Mouse (Mus musculus): ENCODE results near the gene Polr2h.
A peak's percentile ranks its signal among the peaks of the same experiment; 100 is the strongest.

The Polr2h gene

DNA sequence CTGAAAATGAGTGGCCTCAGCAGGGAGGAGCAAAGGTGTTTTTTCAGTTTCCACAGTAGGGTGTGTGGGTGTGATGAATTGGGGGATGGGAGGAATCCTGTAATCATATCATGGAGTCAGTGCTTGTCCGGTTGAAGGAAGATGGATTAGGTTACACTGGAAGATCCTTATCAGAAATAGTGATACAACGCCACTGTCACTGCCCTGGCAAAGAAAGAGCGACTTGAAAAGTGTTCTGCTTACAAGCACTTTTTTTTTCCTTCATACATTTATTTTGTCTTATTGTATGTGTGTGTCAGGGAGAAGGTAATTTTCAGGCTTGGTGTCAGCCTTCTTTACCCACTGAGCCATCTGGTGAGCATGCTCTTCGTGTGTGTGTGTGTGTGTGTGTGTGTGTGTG is 5.3 kb downstream of the Polr2h start:
- no peak for DNase-seq (ENCODE audit: low read depth)

GRCm38 (mm10) chr16:20723247-20723646 is 5.8 kb downstream of the Polr2h start:
- DNase-seq (ENCODE audit: low read depth): no peak

DNA sequence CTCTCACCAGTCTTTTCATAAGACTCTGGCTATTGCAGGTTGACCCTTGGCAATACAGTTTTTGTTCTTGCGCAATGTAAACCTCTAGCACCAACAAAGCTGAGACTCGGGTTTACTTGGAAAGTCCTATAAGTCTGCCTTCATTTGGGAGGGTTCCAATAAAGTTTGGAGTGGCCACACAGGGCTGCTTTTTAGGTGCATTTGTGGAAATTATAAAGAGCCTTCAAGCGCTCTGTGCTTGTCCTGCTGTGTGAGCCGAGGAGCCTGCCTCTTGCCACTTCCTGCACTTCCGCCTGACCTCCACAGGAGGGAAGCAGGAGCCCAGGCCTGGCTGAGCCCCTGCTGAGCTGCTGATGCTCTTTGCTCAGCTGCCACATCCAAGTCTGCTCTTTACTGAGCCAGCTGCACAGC is 6.9 kb downstream of the Polr2h start:
- DNase-seq (ENCODE audit: low read depth): peak; percentile 36

DNA sequence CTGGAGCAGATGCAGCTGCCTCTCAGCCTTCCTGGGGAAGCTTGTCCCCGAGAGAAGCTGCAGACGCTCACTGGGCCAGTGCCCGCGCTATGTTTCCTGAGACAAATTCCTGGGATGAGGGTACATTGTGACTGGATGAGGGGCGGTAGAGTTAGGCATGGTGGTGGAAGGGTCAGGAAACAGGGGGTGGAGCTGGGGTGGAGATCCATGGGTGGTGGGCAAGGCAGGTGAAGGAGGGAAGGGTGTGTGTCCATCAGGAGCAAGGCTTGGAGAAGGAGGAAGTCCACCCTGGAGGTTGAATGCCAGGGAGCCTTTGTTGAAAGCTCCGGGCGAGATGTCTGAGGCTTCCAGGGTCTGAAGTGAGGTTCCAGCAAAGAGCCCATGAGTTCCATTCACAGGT is 7.9 kb downstream of the Polr2h start:
- no peak for DNase-seq (ENCODE audit: low read depth)

DNA sequence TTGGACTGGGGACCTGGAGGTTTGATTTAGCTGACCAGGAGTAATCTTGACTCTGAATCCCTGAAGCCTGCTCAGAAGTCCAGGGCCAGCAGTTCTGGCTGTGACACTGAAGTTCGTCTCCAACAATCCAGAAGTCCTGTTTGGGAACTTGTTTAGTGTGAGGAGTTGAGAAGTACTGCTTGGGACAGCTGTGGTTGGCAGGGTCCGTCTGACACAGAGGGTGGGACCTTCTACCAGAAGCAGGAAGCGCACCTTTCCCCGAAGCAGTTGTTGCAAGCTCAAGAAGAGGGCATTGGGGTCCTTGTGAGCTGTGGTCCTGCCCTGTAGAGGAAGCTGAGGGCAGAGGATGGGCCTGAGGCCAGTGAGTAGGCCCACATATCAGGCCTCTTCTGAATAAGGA is 8.3 kb downstream of the Polr2h start:
- DNase-seq (ENCODE audit: low read depth): no peak

GRCm38 (mm10) chr16:20726384-20726783 is 8.9 kb downstream of the Polr2h start:
- DNase-seq (ENCODE audit: low read depth): no peak

DNA sequence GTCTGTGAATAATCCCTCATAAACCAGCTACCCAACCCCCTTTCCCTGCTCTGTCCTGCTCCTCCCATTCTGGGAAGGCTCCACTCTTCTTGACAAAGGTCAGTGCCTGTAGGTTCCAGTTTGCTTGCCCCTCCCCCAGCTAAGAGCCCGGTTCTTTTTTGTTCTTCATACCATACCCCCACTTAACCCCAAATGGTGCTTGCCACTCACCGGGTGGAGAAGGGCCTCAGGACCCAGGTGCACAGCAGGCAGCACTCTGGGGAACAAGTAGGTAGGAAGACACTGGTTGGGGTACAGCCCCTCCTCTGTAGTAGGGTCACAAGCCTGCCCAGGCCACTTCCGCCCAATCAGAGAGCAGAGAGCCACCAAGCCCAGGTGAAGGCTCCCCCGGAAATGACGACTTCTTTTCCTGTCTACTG is 12.8 kb downstream of the Polr2h start:
- DNase-seq (ENCODE audit: low read depth): no peak

- DNase-seq (ENCODE audit: low read depth): no peak
Measured at GRCm38 (mm10) chr16:20731688-20732087, 14.2 kb downstream of the Polr2h start.

GRCm38 (mm10) chr16:20732251-20732924 is 14.9 kb downstream of the Polr2h start:
- no peak for DNase-seq (ENCODE audit: low read depth)

GRCm38 (mm10) chr16:20732925-20733730 is 15.7 kb downstream of the Polr2h start, which contains the start of gene Chrd:
TSS of gene Chrd (plus strand) at chr16:20733127.
- DNase-seq (ENCODE audit: low read depth): no peak

DNA sequence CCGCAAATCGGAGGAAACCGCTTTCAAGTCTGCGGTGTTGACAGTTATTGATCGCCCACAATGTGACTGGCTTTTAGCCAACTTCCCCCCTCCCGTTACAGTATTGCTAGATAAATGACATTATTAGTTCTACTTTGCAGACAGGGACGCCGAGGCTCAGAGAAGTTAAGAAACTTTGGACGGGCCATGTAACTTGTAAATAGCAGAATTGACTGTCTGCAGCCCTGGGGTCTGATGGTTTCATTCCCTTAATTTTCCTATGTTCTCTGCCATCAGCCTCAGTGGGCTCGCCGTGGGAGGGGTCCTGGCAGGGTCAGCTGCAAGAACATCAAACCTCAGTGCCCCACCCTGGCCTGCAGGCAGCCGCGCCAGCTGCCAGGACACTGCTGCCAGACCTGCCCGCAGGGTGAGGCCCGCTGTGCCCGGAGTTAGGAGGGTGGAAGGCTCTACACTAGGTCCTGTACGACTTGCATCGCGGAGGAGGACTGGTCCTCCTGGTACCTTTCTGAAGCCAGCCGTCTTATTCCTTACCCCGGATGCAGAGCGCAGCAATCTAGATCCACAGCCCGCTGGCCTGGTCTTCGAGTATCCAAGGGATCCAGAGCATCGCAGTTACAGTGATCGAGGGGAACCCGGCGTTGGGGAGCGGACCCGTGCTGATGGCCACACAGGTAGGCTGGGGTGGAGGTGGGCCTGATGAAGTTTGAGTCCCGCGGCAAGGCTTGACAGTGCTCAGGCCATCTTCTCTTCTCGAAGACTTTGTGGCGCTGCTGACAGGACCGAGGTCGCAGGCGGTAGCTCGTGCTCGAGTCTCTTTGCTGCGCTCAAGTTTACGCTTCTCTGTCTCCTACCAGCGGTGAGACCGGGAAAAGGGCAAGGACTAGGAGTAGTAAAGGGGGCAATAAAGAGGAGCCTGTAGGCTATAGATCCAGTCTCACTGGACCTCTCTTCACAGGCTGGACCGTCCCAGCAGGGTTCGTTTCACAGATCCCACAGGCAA is 16.6 kb downstream of the Polr2h start, which contains the start of gene Thpo:
Gene Thpo (minus strand): TSS at position 781 of the 1,000 bp plus-strand sequence.
- no peak for DNase-seq (ENCODE audit: low read depth)

GRCm38 (mm10) chr16:20735651-20736050 is 18.2 kb downstream of the Polr2h start:
- DNase-seq (ENCODE audit: low read depth): no peak

DNA sequence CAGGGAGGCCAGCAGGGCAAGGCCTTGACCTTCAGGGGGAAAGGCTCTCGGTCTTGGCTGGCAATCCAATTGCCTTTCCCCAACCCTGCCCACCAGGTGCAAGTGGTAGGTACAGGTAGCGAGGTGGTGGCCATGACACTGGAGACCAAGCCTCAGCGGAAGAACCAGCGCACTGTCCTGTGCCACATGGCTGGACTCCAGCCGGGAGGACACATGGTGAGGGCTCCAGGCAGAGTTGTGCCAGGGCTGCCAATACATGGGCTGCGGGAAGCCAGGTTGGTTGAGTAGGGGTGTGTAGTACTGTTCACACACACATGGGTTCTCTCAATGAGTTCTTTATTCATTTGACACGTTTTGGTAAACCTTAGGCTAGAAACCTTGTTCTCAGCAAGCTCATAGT is 18.7 kb downstream of the Polr2h start:
- no peak for DNase-seq (ENCODE audit: low read depth)

GRCm38 (mm10) chr16:20736823-20737222 is 19.4 kb downstream of the Polr2h start:
- DNase-seq (ENCODE audit: low read depth): no peak

- no peak for DNase-seq (ENCODE audit: low read depth)
Measured at GRCm38 (mm10) chr16:20739845-20740244, 22.4 kb downstream of the Polr2h start.

- no peak for DNase-seq (ENCODE audit: low read depth)
Measured at GRCm38 (mm10) chr16:20746641-20747040, 29.2 kb downstream of the Polr2h start.

DNA sequence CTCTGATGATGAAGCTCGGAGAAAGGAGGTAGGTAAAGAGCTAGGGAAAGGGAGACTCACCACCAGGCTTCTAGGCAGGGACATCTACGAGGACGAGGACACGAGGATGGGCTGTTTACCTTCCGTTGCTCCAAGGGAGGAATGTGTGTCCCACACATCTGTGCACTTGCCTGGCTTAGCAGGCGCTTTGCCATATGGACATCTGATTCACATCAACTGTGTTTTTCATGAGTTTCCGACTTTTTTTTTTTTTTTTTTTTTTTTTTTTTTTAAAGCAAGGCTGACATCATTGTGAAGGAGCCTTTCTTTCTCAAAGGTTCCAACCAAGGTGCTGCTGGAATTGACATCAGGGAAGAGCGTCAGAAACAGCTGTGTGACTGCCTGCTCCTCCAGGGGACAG is 33.1 kb downstream of the Polr2h start:
- no peak for DNase-seq (ENCODE audit: low read depth)

GRCm38 (mm10) chr16:20756052-20756451 is 38.6 kb downstream of the Polr2h start:
- DNase-seq (ENCODE audit: low read depth): no peak

- DNase-seq (ENCODE audit: low read depth): no peak
Measured at GRCm38 (mm10) chr16:20757385-20757784, 39.9 kb downstream of the Polr2h start.

DNA sequence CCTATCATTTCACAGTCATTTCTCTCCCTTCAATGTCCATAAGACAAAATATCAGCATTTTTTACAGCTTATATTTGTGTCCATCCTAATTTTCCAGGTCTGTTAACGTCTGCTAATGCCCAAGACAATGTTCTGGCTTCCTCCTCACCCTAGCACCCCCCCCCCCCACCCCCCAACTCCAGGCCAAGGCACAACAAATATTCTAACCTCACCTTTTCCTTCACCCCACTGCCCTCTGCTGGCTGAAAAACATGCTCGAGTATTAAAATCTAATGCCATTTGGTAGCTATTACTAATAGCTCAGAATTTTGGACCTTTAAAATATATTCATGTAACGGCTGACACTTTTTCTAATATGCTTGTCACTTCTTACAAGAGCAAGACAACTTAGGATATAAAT is 44.2 kb downstream of the Polr2h start:
- DNase-seq (ENCODE audit: low read depth): peak; percentile 60

DNA sequence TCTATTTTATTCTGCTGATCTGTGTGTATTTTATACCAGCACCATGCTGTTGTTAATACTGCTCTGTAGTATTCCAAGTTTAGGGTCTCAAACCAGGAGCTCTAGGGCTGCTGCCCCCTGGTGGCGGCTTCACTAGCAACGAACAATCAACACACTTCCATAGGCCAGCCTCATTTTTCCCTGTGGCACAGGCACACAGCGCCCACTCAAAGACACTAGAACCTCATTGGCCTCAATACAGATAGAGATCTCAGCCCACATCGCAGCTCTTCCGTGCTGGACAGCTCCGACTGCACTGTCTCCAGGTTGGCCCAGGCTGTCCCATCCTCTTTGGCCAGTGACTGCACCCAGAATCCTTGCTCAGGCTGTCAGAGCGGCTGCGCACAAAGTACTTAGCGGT is 47.8 kb downstream of the Polr2h start:
- peak; percentile 71 for DNase-seq (ENCODE audit: low read depth)

Data from induced T-regulatory cell, adult 2 months (primary cell).